ENCODE assay signal across 8 mouse cellular contexts in the genomic region with DNA sequence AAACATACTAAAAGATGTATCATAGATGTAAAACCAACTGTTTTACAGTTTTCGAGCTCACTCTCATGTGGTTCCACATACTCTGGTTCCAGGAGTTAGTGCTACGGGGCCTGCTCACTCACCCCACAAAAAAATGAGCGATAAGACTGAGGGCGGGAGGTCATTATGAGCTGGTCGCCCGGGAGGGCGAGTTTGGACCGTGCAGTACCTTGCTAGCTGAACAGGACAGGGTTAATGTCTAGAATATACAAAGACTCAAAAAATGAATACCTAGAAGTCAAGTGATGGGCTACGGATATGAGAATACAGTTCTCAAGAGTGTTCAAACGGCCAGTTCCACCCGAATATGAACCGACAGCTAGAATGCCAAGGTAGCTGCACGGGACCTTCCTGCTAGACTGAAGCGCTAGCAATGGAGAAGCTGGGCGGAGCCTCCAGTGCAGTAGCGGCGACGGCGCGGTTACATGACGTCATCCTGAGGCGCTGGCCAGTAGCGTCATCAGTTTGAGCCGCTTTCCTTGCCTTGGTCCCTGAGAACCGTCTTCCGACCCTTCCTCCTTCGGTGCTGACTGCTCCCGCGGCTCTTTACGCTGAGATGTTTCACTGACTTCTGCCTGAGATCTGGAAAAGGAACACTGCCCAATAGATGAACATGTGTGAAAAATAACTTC. TPM values are rescaled to one million over a fixed set of nuclear protein-coding genes. Genes with fewer than 3 reads are reported as not detected.
A peak's percentile ranks its signal among the peaks of the same experiment; 100 is the strongest.
DNase-seq lines count a peak whose midpoint lies in the region; ATAC-seq and TF ChIP-seq lines count a peak whose summit lies in the region.

No protein-coding gene starts in this region.

- intact Hi-C loops in heart, postnatal 36 days (cut with DNase I) = loop anchor here (2.0 kb wide), 2 partner anchors 32 to 70 kb away; a partner anchor contains a TSS

- H3K4me3 ChIP-seq in G1E (ENCODE audit: low read depth, low read length) = peak overlapping the region; percentile 81
- H3K4me3 ChIP-seq in forebrain, embryonic 16.5 days (replicated peaks; ENCODE audit: low read length) = peak overlapping the region; percentile 69
- H3K4me3 ChIP-seq in layer of hippocampus, adult 2 months = peak overlapping the region; percentile 58
- peak overlapping the region; percentile 55 for H3K4me3 ChIP-seq in lung, embryonic 14.5 days (ENCODE audit: low read depth, low read length)
- peak overlapping the region; percentile 53 for H3K4me3 ChIP-seq in olfactory bulb, adult 2 months (ENCODE audit: insufficient read depth, low read depth, low read length)
- peak overlapping the region; percentile 64 for H3K4me3 ChIP-seq in thymus, adult 2 months (ENCODE audit: control insufficient read depth, insufficient read depth, low read length)

- TF ChIP-seq POLR2A in olfactory bulb, adult 2 months (IDR thresholded peaks at IDR 0.05; ENCODE audit: insufficient read depth, low read depth, low read length) = peak; percentile 93
- TF ChIP-seq POLR2A in thymus, adult 2 months (IDR thresholded peaks at IDR 0.05; ENCODE audit: control insufficient read depth, extremely low read depth, insufficient read depth, low read length, poor library complexity) = peak; percentile 45; the same call in 1 of the 2 replicates

- peak overlapping the region; percentile 72 for H3K27ac ChIP-seq in forebrain, embryonic 16.5 days (ENCODE audit: low read length)
- H3K27ac ChIP-seq in layer of hippocampus, adult 2 months = peak overlapping the region; percentile 87
- peak overlapping the region; percentile 46; the same call in 1 of the 2 replicates for H3K27ac ChIP-seq in lung, embryonic 14.5 days (ENCODE audit: low read depth)
- peak overlapping the region; percentile 65; the same call in 1 of the 2 replicates for H3K27ac ChIP-seq in olfactory bulb, adult 2 months (ENCODE audit: insufficient read depth, low read depth, low read length)
- no peak overlapping the region for H3K27ac ChIP-seq in thymus, adult 2 months (ENCODE audit: control insufficient read depth, insufficient read depth, low read length)

- H3K9me3 ChIP-seq in G1E (replicated peaks) = no peaks in the 10 kb centered on the region
- no peaks in the 10 kb centered on the region for H3K9me3 ChIP-seq in forebrain, embryonic 16.5 days (ENCODE audit: control insufficient read depth, low read length)
- H3K9me3 ChIP-seq in lung, embryonic 14.5 days (ENCODE audit: low read depth, low read length) = no peaks in the 10 kb centered on the region

- peaks cover 13% of the 10 kb centered on the region for H3K36me3 ChIP-seq in G1E (replicated peaks)
- H3K36me3 ChIP-seq in forebrain, embryonic 16.5 days (ENCODE audit: control insufficient read depth, insufficient read depth) = no peaks in the 10 kb centered on the region
- H3K36me3 ChIP-seq in lung, embryonic 14.5 days (ENCODE audit: insufficient read depth) = no peaks in the 10 kb centered on the region
- H3K36me3 ChIP-seq in thymus, adult 2 months (ENCODE audit: control insufficient read depth, insufficient read depth, low read length) = no peaks in the 10 kb centered on the region

- peak; percentile 90 for ATAC-seq in G1E (ENCODE audit: extremely low read depth, insufficient number of reproducible peaks, low FRiP score, poor library complexity, severe bottlenecking)
- ATAC-seq in forebrain, embryonic 16.5 days = peak; percentile 97
- ATAC-seq in lung, embryonic 14.5 days (ENCODE audit: insufficient read depth) = peak; percentile 96

- peaks cover 20% of the 10 kb centered on the region for H3K4me1 ChIP-seq in G1E (ENCODE audit: insufficient read depth, low read depth, low read length)
- H3K4me1 ChIP-seq in forebrain, embryonic 16.5 days (replicated peaks; ENCODE audit: control insufficient read depth, insufficient read depth, low read length) = peaks cover 6% of the 10 kb centered on the region
- H3K4me1 ChIP-seq in lung, embryonic 14.5 days (ENCODE audit: insufficient read depth) = no peaks in the 10 kb centered on the region
- H3K4me1 ChIP-seq in olfactory bulb, adult 2 months (ENCODE audit: control insufficient read depth, insufficient read depth, low read length) = peaks cover 6% of the 10 kb centered on the region; the same call in 1 of the 2 replicates
- peaks cover 6% of the 10 kb centered on the region for H3K4me1 ChIP-seq in thymus, adult 2 months (replicated peaks; ENCODE audit: control insufficient read depth, insufficient read depth, low read length)

- H3K4me2 ChIP-seq in forebrain, embryonic 16.5 days (ENCODE audit: low read length) = peak overlapping the region; percentile 99
- peak overlapping the region; percentile 66 for H3K4me2 ChIP-seq in lung, embryonic 14.5 days

- peak; percentile 68 for DNase-seq in G1E (ENCODE audit: low spot score)
- DNase-seq in cerebellum, adult 18-20 months = peak; percentile 95 to 98
- peak; percentile 93 to 98 for DNase-seq in heart, postnatal 36 days
- DNase-seq in layer of hippocampus, adult 2 months (ENCODE audit: low spot score in 2 of 2) = peak; percentile 97 to 99
- peak; percentile 99 for DNase-seq in lung, embryonic 14.5 days
- peak; percentile 87 for DNase-seq in thymus, adult 2 months

- no peak for TF ChIP-seq CTCF in G1E (IDR thresholded peaks at IDR 0.05; ENCODE audit: low read depth, low read length)
- TF ChIP-seq CTCF in layer of hippocampus, adult 2 months (conservative IDR thresholded peaks at IDR 0.05) = no peak
- TF ChIP-seq CTCF in lung, embryonic 14.5 days (IDR thresholded peaks at IDR 0.05; ENCODE audit: low read depth) = no peak
- no peak for TF ChIP-seq CTCF in olfactory bulb, adult 2 months (IDR thresholded peaks at IDR 0.05; ENCODE audit: insufficient read depth, low read depth, low read length)
- TF ChIP-seq CTCF in thymus, adult 2 months (IDR thresholded peaks at IDR 0.05; ENCODE audit: borderline replicate concordance, control insufficient read depth, extremely low read depth, insufficient read depth, low read length, poor library complexity) = 0 out of 2 replicates have a peak, but pooled peaks have one; percentile 14

- WGBS in forebrain, embryonic 16.5 days = 1% methylated on average over 30 of the region's 30 CpGs
- 3% methylated on average over 30 of the region's 30 CpGs for WGBS in lung, embryonic 14.5 days
- WGBS in olfactory bulb, adult 2 months = 2% methylated on average over 30 of the region's 30 CpGs
- 2% methylated on average over 30 of the region's 30 CpGs for WGBS in thymus, adult 2 months

- peak overlapping the region; percentile 75 for H3K9ac ChIP-seq in forebrain, embryonic 16.5 days (replicated peaks; ENCODE audit: low read depth, low read length)
- H3K9ac ChIP-seq in lung, embryonic 14.5 days = peak overlapping the region; percentile 75

- H3K27me3 ChIP-seq in G1E (ENCODE audit: insufficient read depth, low read length) = peaks cover 24% of the 10 kb centered on the region
- no peaks in the 10 kb centered on the region; the same call in none of the 2 replicates for H3K27me3 ChIP-seq in forebrain, embryonic 16.5 days (replicated peaks; ENCODE audit: control insufficient read depth, insufficient read depth, low read length)
- H3K27me3 ChIP-seq in lung, embryonic 14.5 days (ENCODE audit: insufficient read depth, low read length) = 0 out of 2 replicates have a peak, but pooled peaks cover 4% of the 10 kb centered on the region
- H3K27me3 ChIP-seq in thymus, adult 2 months (ENCODE audit: control insufficient read depth, insufficient read depth, low read length) = no peaks in the 10 kb centered on the region

RNA-seq across cellular contexts. Expression of a gene that starts 29.4 kb away (rescaled TPM):
- total RNA-seq in G1E (2014; fragmentation: Nextera tagmentation) = not detected in 2 replicates
- total RNA-seq in G1E (2017) = 0.05 and 0.06 TPM in 2 replicates
- polyA plus RNA-seq in G1E (2012) = not detected in 2 replicates
- polyA plus RNA-seq in forebrain, embryonic 16.5 days (2015; fragmentation: Nextera tagmentation; extraction: Ambion mirVana) = 22.7 and 23.0 TPM in 2 replicates
- not detected for total RNA-seq in heart, postnatal 36 days (2021)
- 10 to 100 TPM; 18.0 to 25.3 TPM for total RNA-seq in layer of hippocampus, adult 2 months (2021)
- 0.50 and 0.72 TPM in 2 replicates for polyA plus RNA-seq in lung, embryonic 14.5 days (2014; fragmentation: Nextera tagmentation; extraction: Ambion mirVana)
- polyA plus RNA-seq in olfactory bulb, adult 2 months (2012; ENCODE audit: insufficient read depth, insufficient read length, low replicate concordance, missing spikeins) = not detected in 2 replicates
- 0.04 and 0.13 TPM in 2 replicates for polyA plus RNA-seq in thymus, adult 2 months (2012; rRNA removed)

RNA-seq across cellular contexts. Expression of a gene that starts 32.7 kb away (rescaled TPM):
- 9.6 and 11.8 TPM in 2 replicates for total RNA-seq in G1E (2014; fragmentation: Nextera tagmentation)
- 19.3 and 22.1 TPM in 2 replicates for total RNA-seq in G1E (2017)
- 13.4 and 16.1 TPM in 2 replicates for polyA plus RNA-seq in G1E (2012)
- 33.7 and 40.4 TPM in 2 replicates for polyA plus RNA-seq in forebrain, embryonic 16.5 days (2015; fragmentation: Nextera tagmentation; extraction: Ambion mirVana)
- total RNA-seq in heart, postnatal 36 days (2021) = 10 to 100 TPM; 14.6 to 15.4 TPM
- 10 to 100 TPM; 19.3 to 21.8 TPM for total RNA-seq in layer of hippocampus, adult 2 months (2021)
- 28.7 and 32.0 TPM in 2 replicates for polyA plus RNA-seq in lung, embryonic 14.5 days (2014; fragmentation: Nextera tagmentation; extraction: Ambion mirVana)
- polyA plus RNA-seq in olfactory bulb, adult 2 months (2012; ENCODE audit: insufficient read depth, insufficient read length, low replicate concordance, missing spikeins) = not detected in 2 replicates
- polyA plus RNA-seq in thymus, adult 2 months (2012; rRNA removed) = 4.7 and 5.1 TPM in 2 replicates

RNA-seq across cellular contexts. Expression of a gene that starts 32.9 kb away (rescaled TPM):
- total RNA-seq in G1E (2014; fragmentation: Nextera tagmentation) (11.0 and 16.2 TPM in 2 replicates), G1E (2017) (21.0 and 24.3 TPM in 2 replicates)
- 1.5 and 2.3 TPM in 2 replicates for polyA plus RNA-seq in G1E (2012)
- polyA plus RNA-seq in forebrain, embryonic 16.5 days (2015; fragmentation: Nextera tagmentation; extraction: Ambion mirVana) = 60.6 and 63.2 TPM in 2 replicates
- total RNA-seq in heart, postnatal 36 days (2021) = 10 to 100 TPM; 28.0 to 28.1 TPM
- total RNA-seq in layer of hippocampus, adult 2 months (2021) = 10 to 100 TPM; 28.3 to 28.7 TPM
- polyA plus RNA-seq in lung, embryonic 14.5 days (2014; fragmentation: Nextera tagmentation; extraction: Ambion mirVana) = 57.6 and 57.9 TPM in 2 replicates
- polyA plus RNA-seq in olfactory bulb, adult 2 months (2012; ENCODE audit: insufficient read depth, insufficient read length, low replicate concordance, missing spikeins) = not detected in 2 replicates
- polyA plus RNA-seq in thymus, adult 2 months (2012; rRNA removed) = 71.0 and 71.1 TPM in 2 replicates

Comparison
In these comparisons a context has a peak if more than half of its experiments do, and no peak if none do; other contexts are left out.
1. RNA of a gene that starts 29.4 kb away (polyA plus RNA-seq): 22.7 to 23.0 TPM in forebrain, embryonic 16.5 days; 0.50 to 0.72 TPM in lung, embryonic 14.5 days, 0.04 to 0.13 TPM in thymus, adult 2 months, not detected in G1E and not detected in olfactory bulb, adult 2 months; every median in the first group is over 10 times any median in the second.
2. Peak in every context shown above with its lines, with median percentiles within 50 percentile points of each other: ATAC-seq, DNase-seq and H3K4me3 ChIP-seq.